In genomic region chr6:121130039-121130705, GRCm38 (mm10) we compare ENCODE assay signal across 8 mouse cellular contexts. TPM values are rescaled to one million over a fixed set of nuclear protein-coding genes. Genes with fewer than 3 reads are reported as not detected.
DNase-seq lines count a peak whose midpoint lies in the region; ATAC-seq and TF ChIP-seq lines count a peak whose summit lies in the region.

No protein-coding gene starts in this region.

- H3K9me3 ChIP-seq in embryonic facial prominence, embryonic 15.5 days (replicated peaks) = no peaks in the 10 kb centered on the region
- H3K9me3 ChIP-seq in heart, embryonic 10.5 days = no peaks in the 10 kb centered on the region
- H3K9me3 ChIP-seq in kidney, embryonic 14.5 days (ENCODE audit: control insufficient read depth, low read length) = no peaks in the 10 kb centered on the region
- H3K9me3 ChIP-seq in limb, embryonic 14.5 days (ENCODE audit: control insufficient read depth, low read length) = no peaks in the 10 kb centered on the region
- H3K9me3 ChIP-seq in midbrain, postnatal 0 days (ENCODE audit: low read length) = no peaks in the 10 kb centered on the region

- TF ChIP-seq CTCF in bone marrow, adult 2 months (IDR thresholded peaks at IDR 0.05; ENCODE audit: control insufficient read depth, insufficient read depth, low read length) = peak; percentile 92
- TF ChIP-seq CTCF in midbrain, postnatal 0 days (IDR thresholded peaks at IDR 0.05) = peak; percentile 97

- TF ChIP-seq POLR2A in bone marrow, adult 2 months (IDR thresholded peaks at IDR 0.05; ENCODE audit: borderline replicate concordance, control insufficient read depth, low read depth, low read length) = no peak
- peak; percentile 65; the same call in 1 of the 2 replicates for TF ChIP-seq POLR2A in limb, embryonic 14.5 days (IDR thresholded peaks at IDR 0.05; ENCODE audit: borderline replicate concordance, extremely low read depth, insufficient read depth, insufficient read length)

- peak overlapping the region; percentile 18; the same call in 1 of the 2 replicates for H3K9ac ChIP-seq in embryonic facial prominence, embryonic 15.5 days
- peak overlapping the region; percentile 2; the same call in 1 of the 2 replicates for H3K9ac ChIP-seq in kidney, embryonic 14.5 days (ENCODE audit: low read depth, low read length)
- peak overlapping the region; percentile 52 for H3K9ac ChIP-seq in limb, embryonic 14.5 days (ENCODE audit: low read depth, low read length, severe bottlenecking)
- H3K9ac ChIP-seq in midbrain, postnatal 0 days (replicated peaks; ENCODE audit: low read length, poor library complexity, severe bottlenecking) = peak overlapping the region; percentile 78

- 1% methylated on average over 32 of the region's 32 CpGs for WGBS in bone marrow, adult 2 months
- under 1% methylated on average over 32 of the region's 32 CpGs for WGBS in embryonic facial prominence, embryonic 15.5 days
- under 1% methylated on average over 32 of the region's 32 CpGs for WGBS in heart, embryonic 10.5 days
- 1% methylated on average over 32 of the region's 32 CpGs for WGBS in kidney, embryonic 14.5 days
- WGBS in limb, embryonic 14.5 days = under 1% methylated on average over 32 of the region's 32 CpGs
- WGBS in midbrain, postnatal 0 days = under 1% methylated on average over 32 of the region's 32 CpGs

- peak overlapping the region; percentile 72 for H3K4me2 ChIP-seq in embryonic facial prominence, embryonic 15.5 days (replicated peaks)
- H3K4me2 ChIP-seq in kidney, embryonic 14.5 days (replicated peaks; ENCODE audit: low read depth, low read length) = peak overlapping the region; percentile 72
- H3K4me2 ChIP-seq in limb, embryonic 14.5 days (replicated peaks; ENCODE audit: low read depth, low read length, severe bottlenecking) = peak overlapping the region; percentile 71
- H3K4me2 ChIP-seq in midbrain, postnatal 0 days (ENCODE audit: low read depth, low read length, poor library complexity, severe bottlenecking) = peak overlapping the region; percentile 63

- H3K27me3 ChIP-seq in embryonic facial prominence, embryonic 15.5 days = peaks cover 21% of the 10 kb centered on the region; the same call in 1 of the 2 replicates
- H3K27me3 ChIP-seq in heart, embryonic 10.5 days (ENCODE audit: insufficient read depth, poor library complexity, severe bottlenecking) = peaks cover 35% of the 10 kb centered on the region
- H3K27me3 ChIP-seq in kidney, embryonic 14.5 days (ENCODE audit: control insufficient read depth, insufficient read depth, low read length) = peaks cover 32% of the 10 kb centered on the region
- H3K27me3 ChIP-seq in limb, embryonic 14.5 days (ENCODE audit: control insufficient read depth, insufficient read depth, low read length) = peaks cover 18% of the 10 kb centered on the region; the same call in 1 of the 2 replicates
- no peaks in the 10 kb centered on the region for H3K27me3 ChIP-seq in midbrain, postnatal 0 days (ENCODE audit: insufficient read depth, low read length)

- peak; percentile 85 for ATAC-seq in embryonic facial prominence, embryonic 15.5 days (ENCODE audit: insufficient number of reproducible peaks, low FRiP score, low TSS enrichment, low read depth)
- ATAC-seq in kidney, embryonic 14.5 days (ENCODE audit: low FRiP score, low TSS enrichment) = peak; percentile 95
- peak; percentile 90 for ATAC-seq in limb, embryonic 14.5 days (ENCODE audit: low FRiP score, low read depth)
- peak; percentile 90 for ATAC-seq in midbrain, postnatal 0 days (ENCODE audit: low FRiP score)

- H3K36me3 ChIP-seq in embryonic facial prominence, embryonic 15.5 days = no peaks in the 10 kb centered on the region
- H3K36me3 ChIP-seq in heart, embryonic 10.5 days = no peaks in the 10 kb centered on the region
- no peaks in the 10 kb centered on the region for H3K36me3 ChIP-seq in kidney, embryonic 14.5 days (ENCODE audit: control insufficient read depth, insufficient read depth, low read length)
- no peaks in the 10 kb centered on the region for H3K36me3 ChIP-seq in limb, embryonic 14.5 days (ENCODE audit: control insufficient read depth, insufficient read depth, low read length)
- no peaks in the 10 kb centered on the region for H3K36me3 ChIP-seq in midbrain, postnatal 0 days (ENCODE audit: insufficient read depth, low read length)

- no peak overlapping the region for H3K27ac ChIP-seq in bone marrow, adult 2 months (ENCODE audit: control insufficient read depth, insufficient read depth, low read depth, low read length, poor library complexity)
- H3K27ac ChIP-seq in embryonic facial prominence, embryonic 15.5 days (replicated peaks) = peak overlapping the region; percentile 51; the same call in 1 of the 2 replicates
- H3K27ac ChIP-seq in heart, embryonic 10.5 days = peak overlapping the region; percentile 80
- H3K27ac ChIP-seq in kidney, embryonic 14.5 days (ENCODE audit: low read depth, low read length) = no peak overlapping the region
- no peak overlapping the region for H3K27ac ChIP-seq in limb, embryonic 14.5 days (replicated peaks; ENCODE audit: low read depth, low read length)
- H3K27ac ChIP-seq in midbrain, postnatal 0 days (ENCODE audit: low read depth, low read length) = peak overlapping the region; percentile 97

- H3K4me3 ChIP-seq in bone marrow, adult 2 months (replicated peaks; ENCODE audit: control insufficient read depth, low read depth, low read length) = no peak overlapping the region
- peak overlapping the region; percentile 43 for H3K4me3 ChIP-seq in embryonic facial prominence, embryonic 15.5 days (replicated peaks)
- peak overlapping the region; percentile 58 for H3K4me3 ChIP-seq in heart, embryonic 10.5 days
- peak overlapping the region; percentile 35 for H3K4me3 ChIP-seq in kidney, embryonic 14.5 days (ENCODE audit: low read length)
- peak overlapping the region; percentile 34 for H3K4me3 ChIP-seq in limb, embryonic 14.5 days (replicated peaks; ENCODE audit: low read length)
- peak overlapping the region; percentile 57 for H3K4me3 ChIP-seq in midbrain, postnatal 0 days (ENCODE audit: low read depth, low read length)

- peak; percentile 89 for DNase-seq in A20 (ENCODE audit: low read depth, low spot score)
- peak; percentile 96 for DNase-seq in heart, embryonic 10.5 days (ENCODE audit: low spot score)
- DNase-seq in limb, embryonic 14.5 days (ENCODE audit: low spot score) = peak; percentile 76
- DNase-seq in midbrain, postnatal 0 days (ENCODE audit: low spot score) = peak; percentile 94
- peak; percentile 60 to 76 for DNase-seq in spleen, postnatal 14 days (ENCODE audit: low spot score in 2 of 2)

- H3K4me1 ChIP-seq in bone marrow, adult 2 months (ENCODE audit: control insufficient read depth, insufficient read depth, low read length) = no peaks in the 10 kb centered on the region
- peaks cover 17% of the 10 kb centered on the region for H3K4me1 ChIP-seq in embryonic facial prominence, embryonic 15.5 days
- peaks cover 31% of the 10 kb centered on the region for H3K4me1 ChIP-seq in heart, embryonic 10.5 days
- H3K4me1 ChIP-seq in kidney, embryonic 14.5 days (ENCODE audit: control insufficient read depth, insufficient read depth, low read length) = peaks cover 3% of the 10 kb centered on the region; the same call in 1 of the 2 replicates
- peaks cover 13% of the 10 kb centered on the region; the same call in 1 of the 2 replicates for H3K4me1 ChIP-seq in limb, embryonic 14.5 days (ENCODE audit: control insufficient read depth, insufficient read depth, low read length)
- peaks cover 12% of the 10 kb centered on the region for H3K4me1 ChIP-seq in midbrain, postnatal 0 days (ENCODE audit: insufficient read depth, low read length)

RNA-seq across cellular contexts. Expression of gene Mical3, which starts 0.6 kb away (rescaled TPM):
- polyA plus RNA-seq in bone marrow, adult 2 months (2011; ENCODE audit: insufficient read depth, insufficient read length, low replicate concordance, missing spikeins) = 38.7 and 53.1 TPM in 2 replicates
- polyA plus RNA-seq in embryonic facial prominence, embryonic 15.5 days (2015; fragmentation: Nextera tagmentation; extraction: Ambion mirVana) = 11.5 and 14.1 TPM in 2 replicates
- polyA plus RNA-seq in heart, embryonic 10.5 days (2016; fragmentation: Nextera tagmentation; extraction: Ambion mirVana) = 25.8 and 37.3 TPM in 2 replicates
- polyA plus RNA-seq in kidney, embryonic 14.5 days (2014; fragmentation: Nextera tagmentation; extraction: Ambion mirVana) = 16.7 and 20.0 TPM in 2 replicates
- 17.3 and 17.7 TPM in 2 replicates for polyA plus RNA-seq in limb, embryonic 14.5 days (2012; rRNA removed)
- polyA plus RNA-seq in limb, embryonic 14.5 days (2014; fragmentation: Nextera tagmentation; extraction: Ambion mirVana) = 13.3 and 16.3 TPM in 2 replicates
- 76.4 and 83.4 TPM in 2 replicates for total RNA-seq in midbrain, postnatal 0 days (2014; rRNA removed)
- polyA plus RNA-seq in midbrain, postnatal 0 days (2015; fragmentation: Nextera tagmentation; extraction: Ambion mirVana) = 19.0 and 25.0 TPM in 2 replicates

RNA-seq across cellular contexts. Expression of gene Pex26, which starts 53.3 kb away (rescaled TPM):
- polyA plus RNA-seq in bone marrow, adult 2 months (2011; ENCODE audit: insufficient read depth, insufficient read length, low replicate concordance, missing spikeins) = 1.4 and 2.4 TPM in 2 replicates
- polyA plus RNA-seq in embryonic facial prominence, embryonic 15.5 days (2015; fragmentation: Nextera tagmentation; extraction: Ambion mirVana) = 11.3 and 12.5 TPM in 2 replicates
- 5.1 and 6.6 TPM in 2 replicates for polyA plus RNA-seq in heart, embryonic 10.5 days (2016; fragmentation: Nextera tagmentation; extraction: Ambion mirVana)
- polyA plus RNA-seq in kidney, embryonic 14.5 days (2014; fragmentation: Nextera tagmentation; extraction: Ambion mirVana) = 6.3 and 8.4 TPM in 2 replicates
- 15.2 and 18.7 TPM in 2 replicates for polyA plus RNA-seq in limb, embryonic 14.5 days (2012; rRNA removed)
- polyA plus RNA-seq in limb, embryonic 14.5 days (2014; fragmentation: Nextera tagmentation; extraction: Ambion mirVana) = 10.0 and 10.3 TPM in 2 replicates
- total RNA-seq in midbrain, postnatal 0 days (2014; rRNA removed) = 31.2 and 32.6 TPM in 2 replicates
- polyA plus RNA-seq in midbrain, postnatal 0 days (2015; fragmentation: Nextera tagmentation; extraction: Ambion mirVana) = 12.7 and 13.6 TPM in 2 replicates

Comparison
In these comparisons a context has a peak if more than half of its experiments do, and no peak if none do; other contexts are left out.
1. H3K27ac ChIP-seq: peak in embryonic facial prominence, embryonic 15.5 days (single experiment), heart, embryonic 10.5 days (single experiment) and midbrain, postnatal 0 days (single experiment); none in bone marrow, adult 2 months (single experiment), kidney, embryonic 14.5 days (single experiment) and limb, embryonic 14.5 days (single experiment).
2. H3K9ac ChIP-seq: peak in every context shown above with its lines; median percentile 78 in midbrain, postnatal 0 days; 52 in limb, embryonic 14.5 days; 18 in embryonic facial prominence, embryonic 15.5 days; 2 in kidney, embryonic 14.5 days.
3. Peak in every context shown above with its lines, with median percentiles within 50 percentile points of each other: DNase-seq, ATAC-seq and H3K4me2 ChIP-seq.